Mouse (Mus musculus) liver, embryonic 16.5 days (tissue): ENCODE data around the gene Soat1. TPM values are rescaled to one million over a fixed set of nuclear protein-coding genes. Genes with fewer than 3 reads are reported as not detected.

Experiments
- ATAC-seq: fragments of 200-750 bp; cut with Nextera tagmentation; 2 replicates; pipeline ENCODE4 v1.8.0; 2017; ENCODE audit warnings: low read depth, mild to moderate bottlenecking, moderate number of reproducible peaks, moderate library complexity
- H3K27ac ChIP-seq: fragments of 300-500 bp; sonication (generic); 2 replicates; pipeline ENCODE4 v1.5.1; 2014; ENCODE audit warnings: mild to moderate bottlenecking, low read length
- H3K27me3 ChIP-seq: fragments of 300-500 bp; sonication (generic); 2 replicates; pipeline ENCODE4 v1.6.1; 2014; ENCODE audit warnings: low read depth, low read length, mixed read lengths; ENCODE audit not compliant: control insufficient read depth, insufficient read depth
- H3K36me3 ChIP-seq: fragments of 300-500 bp; sonication (generic); 2 replicates; pipeline ENCODE4 v1.6.1; 2014; ENCODE audit warnings: mild to moderate bottlenecking; ENCODE audit not compliant: control insufficient read depth, insufficient read depth
- H3K4me1 ChIP-seq: fragments of 300-500 bp; sonication (generic); 2 replicates; pipeline ENCODE4 v1.6.1; 2014; ENCODE audit warnings: low read depth, low read length, mixed read lengths; ENCODE audit not compliant: control insufficient read depth
- H3K4me2 ChIP-seq: fragments of 300-500 bp; sonication (generic); 2 replicates; pipeline ENCODE4 v1.6.1; 2014; ENCODE audit warnings: low read depth, low read length, mixed read lengths
- H3K4me3 ChIP-seq: fragments of 300-500 bp; sonication (generic); 2 replicates; pipeline ENCODE4 v1.5.1; 2014; ENCODE audit warnings: low read depth, mild to moderate bottlenecking, low read length
- H3K9ac ChIP-seq: fragments of 300-500 bp; sonication (generic); 2 replicates; pipeline ENCODE4 v1.6.1; 2014; ENCODE audit warnings: low read depth, low read length
- H3K9me3 ChIP-seq: fragments of 300-500 bp; sonication (generic); replicated peaks from 2 replicates; pipeline ENCODE4 v1.6.1; 2016; ENCODE audit warnings: low read length; ENCODE audit not compliant: control insufficient read depth
- WGBS: fragments of 180-500 bp; shearing (Covaris S2); extraction: QIAGEN DNeasy Blood & Tissue Kit; methylation state at CpG from one replicate; pipeline ENCODE4 v1.1.7; 2014; ENCODE audit not compliant: insufficient replicate concordance; 5-methylcytosine and 5-hydroxymethylcytosine counted together
- polyA plus RNA-seq: library from polyadenylated mRNA; unstranded; fragments of >200 nt; fragmentation: Nextera tagmentation; extraction: Ambion mirVana; gene quantifications from 2 replicates; pipeline ENCODE4 v1.2.1, GENCODE M21; 2015

Soat1 gene
- polyA plus RNA-seq, 1 experiment from 2014 or later: 26.1 TPM

- Histone ChIP-seq H3K27ac (peak overlapping the region; percentile 60), H3K9ac (no peak overlapping the region), H3K4me2 (peak overlapping the region; percentile 60), H3K27me3 (peaks cover 4% of the 10 kb centered on the region; the same call in 1 of the 2 replicates), H3K4me1 (peaks cover 4% of the 10 kb centered on the region), H3K36me3 (no peaks in the 10 kb centered on the region), H3K4me3 (peak overlapping the region; percentile 24; the same call in 1 of the 2 replicates), H3K9me3 (no peaks in the 10 kb centered on the region)
- WGBS: 61% methylated on average over 7 of the region's 7 CpGs
- no peak for ATAC-seq
These were observed 2.2 kb downstream of the Soat1 start for GRCm38 (mm10) chr1:156471955-156472354.

- Histone ChIP-seq H3K4me2 (peak overlapping the region; percentile 60), H3K4me3 (peak overlapping the region; percentile 24), H3K27ac (peak overlapping the region; percentile 60), H3K27me3 (peaks cover 4% of the 10 kb centered on the region; the same call in 1 of the 2 replicates), H3K9me3 (no peaks in the 10 kb centered on the region; the same call in 1 of the 2 replicates), H3K36me3 (peaks cover 4% of the 10 kb centered on the region), H3K9ac (no peak overlapping the region), H3K4me1 (peaks cover 4% of the 10 kb centered on the region)
- ATAC-seq: peak; percentile 23; the same call in 1 of the 2 replicates
- 60% methylated on average over 3 of the region's 3 CpGs for WGBS
These were observed 3.1 kb downstream of the Soat1 start for GRCm38 (mm10) chr1:156471071-156471470.

DNA sequence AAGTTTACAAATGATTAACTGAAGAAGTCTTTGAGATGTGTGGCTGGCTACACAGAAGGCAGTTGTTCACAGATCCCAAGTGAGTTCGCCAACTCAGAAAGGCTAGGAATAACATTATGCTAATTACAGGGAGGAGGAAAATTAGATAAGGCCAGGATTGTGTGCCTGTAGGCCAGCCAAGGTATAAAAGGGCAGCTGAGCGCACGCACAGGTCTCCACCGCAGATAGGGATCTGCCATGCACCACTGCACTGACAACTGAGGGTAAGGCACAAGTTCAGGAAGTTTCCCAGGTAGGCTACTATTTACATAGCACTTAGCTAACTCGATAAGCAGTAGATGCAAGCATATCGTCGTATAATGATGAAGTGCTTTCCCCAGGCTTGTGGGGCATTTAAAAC lies 3.6 kb downstream of the Soat1 start:
- Histone ChIP-seq H3K4me2 (peak overlapping the region; percentile 12; the same call in 1 of the 2 replicates), H3K27ac (peak overlapping the region; percentile 60)

DNA sequence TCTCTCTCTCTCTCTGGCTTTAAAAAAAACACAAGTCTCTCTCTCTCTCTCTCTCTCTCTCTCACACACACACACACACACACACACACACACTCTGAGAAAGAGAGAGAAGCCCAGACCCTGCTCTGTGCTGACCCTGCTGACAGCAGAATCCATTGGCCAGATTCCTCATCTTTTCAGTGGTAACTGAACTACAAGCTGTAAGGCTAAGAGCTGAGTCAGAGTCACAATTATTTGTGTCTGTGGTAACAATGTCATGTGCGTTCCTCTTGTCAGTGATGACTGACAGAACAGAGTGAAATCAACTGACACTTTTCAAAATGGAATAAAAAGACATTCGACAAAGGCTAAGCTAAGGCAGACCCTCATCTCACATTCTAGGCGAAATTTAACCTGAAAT lies 5.6 kb downstream of the Soat1 start:
- H3K9ac ChIP-seq: no peak overlapping the region
- no peaks in the 10 kb centered on the region for H3K27me3 ChIP-seq
- no peak overlapping the region for H3K4me2 ChIP-seq
- WGBS: 54% methylated on average over 3 of the region's 3 CpGs
- H3K36me3 ChIP-seq: peaks cover 8% of the 10 kb centered on the region
- peaks cover 4% of the 10 kb centered on the region for H3K4me1 ChIP-seq
- H3K27ac ChIP-seq: no peak overlapping the region
- no peak for ATAC-seq
- no peak overlapping the region for H3K4me3 ChIP-seq
- no peaks in the 10 kb centered on the region; the same call in 1 of the 2 replicates for H3K9me3 ChIP-seq

More for the DNA sequence above, 3.6 kb downstream of the Soat1 start:
- H3K4me1 ChIP-seq: peaks cover 4% of the 10 kb centered on the region
- H3K4me3 ChIP-seq: no peak overlapping the region; the same call in 1 of the 2 replicates
- H3K36me3 ChIP-seq: peaks cover 8% of the 10 kb centered on the region
- no peak overlapping the region for H3K9ac ChIP-seq
- H3K27me3 ChIP-seq: peaks cover 4% of the 10 kb centered on the region; the same call in 1 of the 2 replicates
- peak; percentile 50 for ATAC-seq
- H3K9me3 ChIP-seq: no peaks in the 10 kb centered on the region; the same call in 1 of the 2 replicates
- 57% methylated on average over 7 of the region's 7 CpGs for WGBS

- no peak overlapping the region for H3K4me3 ChIP-seq
- 58% methylated on average over 12 of the region's 12 CpGs for WGBS
These were observed 6.4 kb downstream of the Soat1 start for GRCm38 (mm10) chr1:156467655-156468255.

DNA sequence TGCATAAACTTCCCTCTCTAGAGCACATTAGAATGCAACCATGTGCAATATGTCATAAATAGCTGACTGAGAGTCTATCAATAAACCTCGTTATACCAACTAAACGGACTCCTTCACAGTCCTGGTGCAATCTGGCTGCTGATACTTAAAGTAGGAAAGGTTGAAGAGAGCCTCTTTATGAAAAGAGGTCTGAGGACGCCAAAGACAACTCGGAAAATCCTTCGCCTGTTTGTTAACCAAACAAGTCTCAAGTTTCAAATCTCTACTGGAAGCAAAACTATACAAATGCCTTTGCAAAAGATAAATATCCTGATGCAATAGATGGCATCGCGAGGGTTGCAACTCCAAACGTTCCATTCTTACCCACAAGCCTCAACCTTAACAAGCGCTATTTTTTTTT lies 9.2 kb downstream of the Soat1 start:
- no peak overlapping the region for H3K4me3 ChIP-seq
- ATAC-seq: no peak
- H3K9me3 ChIP-seq: no peaks in the 10 kb centered on the region; the same call in 1 of the 2 replicates
- peaks cover 11% of the 10 kb centered on the region for H3K4me1 ChIP-seq
- no peak overlapping the region for H3K4me2 ChIP-seq
- no peak overlapping the region for H3K27ac ChIP-seq
- H3K36me3 ChIP-seq: peaks cover 8% of the 10 kb centered on the region
- H3K27me3 ChIP-seq: no peaks in the 10 kb centered on the region
- H3K9ac ChIP-seq: no peak overlapping the region
- WGBS: 67% methylated on average over 9 of the region's 9 CpGs

More at GRCm38 (mm10) chr1:156467655-156468255, 6.4 kb downstream of the Soat1 start:
- Histone ChIP-seq H3K27ac (no peak overlapping the region), H3K9ac (no peak overlapping the region), H3K36me3 (peaks cover 8% of the 10 kb centered on the region), H3K27me3 (no peaks in the 10 kb centered on the region), H3K4me1 (peaks cover 5% of the 10 kb centered on the region), H3K4me2 (no peak overlapping the region), H3K9me3 (no peaks in the 10 kb centered on the region; the same call in 1 of the 2 replicates)
- ATAC-seq: no peak

GRCm38 (mm10) chr1:156463981-156464853 lies 9.9 kb downstream of the Soat1 start:
- H3K27me3 ChIP-seq: no peaks in the 10 kb centered on the region
- peaks cover 8% of the 10 kb centered on the region for H3K36me3 ChIP-seq
- H3K4me1 ChIP-seq: peaks cover 10% of the 10 kb centered on the region
- H3K4me3 ChIP-seq: no peak overlapping the region
- no peaks in the 10 kb centered on the region; the same call in 1 of the 2 replicates for H3K9me3 ChIP-seq
- H3K9ac ChIP-seq: no peak overlapping the region
- 64% methylated on average over 8 of the region's 8 CpGs for WGBS
- H3K4me2 ChIP-seq: no peak overlapping the region
- no peak for ATAC-seq
- H3K27ac ChIP-seq: no peak overlapping the region

GRCm38 (mm10) chr1:156462273-156462991 lies 11.7 kb downstream of the Soat1 start:
- 25% methylated on average over 12 of the region's 12 CpGs for WGBS
- Histone ChIP-seq H3K4me2 (no peak overlapping the region), H3K4me3 (no peak overlapping the region), H3K9me3 (no peaks in the 10 kb centered on the region; the same call in 1 of the 2 replicates), H3K27ac (peak overlapping the region; percentile 39; the same call in 1 of the 2 replicates), H3K4me1 (peaks cover 14% of the 10 kb centered on the region), H3K36me3 (peaks cover 8% of the 10 kb centered on the region), H3K9ac (no peak overlapping the region), H3K27me3 (no peaks in the 10 kb centered on the region)
- ATAC-seq: no peak
